Mouse (Mus musculus): ENCODE results near the gene Celf2. TPM values are rescaled to one million over a fixed set of nuclear protein-coding genes. Genes with fewer than 3 reads are reported as not detected.

Celf2 gene
- total RNA-seq, 1 experiment: 3.7 TPM

- H3K27ac ChIP-seq (ENCODE audit: insufficient read depth, low read depth, low read length, poor library complexity, severe bottlenecking): no peak overlapping the region
- H3K9ac ChIP-seq (ENCODE audit: insufficient read depth, low read depth, low read length, poor library complexity, severe bottlenecking): no peak overlapping the region
- DNase-seq (ENCODE audit: low read depth, low spot score): no peak
- in situ Hi-C loops (cut with MboI; ENCODE audit: low sequenced_read_pairs in 2 of 2, unreplicated experiment in 2 of 2): no loop called here
- no peak overlapping the region for H3K4me3 ChIP-seq (ENCODE audit: insufficient read depth in 1 of 2, low read depth in 1 of 2, low read length in 2 of 2, poor library complexity in 1 of 2, severe bottlenecking in 1 of 2)
- TF ChIP-seq ZC3H11A (IDR thresholded peaks at IDR 0.05; ENCODE audit: borderline replicate concordance, low read depth, low read length) (no peak), HCFC1 (IDR thresholded peaks at IDR 0.05; ENCODE audit: borderline replicate concordance, insufficient read depth, low read length) (no peak), CHD2 (IDR thresholded peaks at IDR 0.05; ENCODE audit: low read depth, low read length) (no peak), MAFK (IDR thresholded peaks at IDR 0.05; ENCODE audit: insufficient read depth, low read depth, low read length) (peak; percentile 76)
- no peaks in the 10 kb centered on the region for H3K36me3 ChIP-seq (ENCODE audit: control insufficient read depth, insufficient read depth, low read length, poor library complexity, severe bottlenecking)
- no peaks in the 10 kb centered on the region for H3K4me1 ChIP-seq (ENCODE audit: control insufficient read depth in 2 of 2, insufficient read depth in 2 of 2, low read length in 2 of 2, poor library complexity in 1 of 2)
- H3K9me3 ChIP-seq (ENCODE audit: control insufficient read depth, insufficient read depth, low read depth, low read length): no peaks in the 10 kb centered on the region
These were observed 769.2 kb downstream of the Celf2 start for GRCm38 (mm10) chr2:6739998-6740668.

- Histone ChIP-seq H3K4me3 (ENCODE audit: insufficient read depth in 1 of 2, low read depth in 1 of 2, low read length in 2 of 2, poor library complexity in 1 of 2, severe bottlenecking in 1 of 2) (no peak overlapping the region), H3K9ac (ENCODE audit: insufficient read depth, low read depth, low read length, poor library complexity, severe bottlenecking) (no peak overlapping the region), H3K36me3 (ENCODE audit: control insufficient read depth, insufficient read depth, low read length, poor library complexity, severe bottlenecking) (no peaks in the 10 kb centered on the region), H3K4me1 (ENCODE audit: control insufficient read depth in 2 of 2, insufficient read depth in 2 of 2, low read length in 2 of 2, poor library complexity in 1 of 2) (no peaks in the 10 kb centered on the region), H3K27ac (ENCODE audit: insufficient read depth, low read depth, low read length, poor library complexity, severe bottlenecking) (no peak overlapping the region), H3K9me3 (ENCODE audit: control insufficient read depth, insufficient read depth, low read depth, low read length) (no peaks in the 10 kb centered on the region)
- in situ Hi-C loops (cut with MboI; ENCODE audit: low sequenced_read_pairs in 2 of 2, unreplicated experiment in 2 of 2): no loop called here
- TF ChIP-seq HCFC1 (IDR thresholded peaks at IDR 0.05; ENCODE audit: borderline replicate concordance, insufficient read depth, low read length) (no peak), ZNF384 (IDR thresholded peaks at IDR 0.05; ENCODE audit: low read depth, low read length) (no peak), ZC3H11A (IDR thresholded peaks at IDR 0.05; ENCODE audit: borderline replicate concordance, low read depth, low read length) (no peak), CHD2 (IDR thresholded peaks at IDR 0.05; ENCODE audit: low read depth, low read length) (no peak), MAFK (IDR thresholded peaks at IDR 0.05; ENCODE audit: insufficient read depth, low read depth, low read length) (no peak)
- no peak for DNase-seq (ENCODE audit: low read depth, low spot score)
These were observed 777.3 kb downstream of the Celf2 start for GRCm38 (mm10) chr2:6732026-6732425.

- H3K4me3 ChIP-seq (ENCODE audit: insufficient read depth in 1 of 2, low read depth in 1 of 2, low read length in 2 of 2, poor library complexity in 1 of 2, severe bottlenecking in 1 of 2): no peak overlapping the region
- TF ChIP-seq HCFC1 (IDR thresholded peaks at IDR 0.05; ENCODE audit: borderline replicate concordance, insufficient read depth, low read length) (no peak), MAFK (IDR thresholded peaks at IDR 0.05; ENCODE audit: insufficient read depth, low read depth, low read length) (no peak), ZNF384 (IDR thresholded peaks at IDR 0.05; ENCODE audit: low read depth, low read length) (no peak), ZC3H11A (IDR thresholded peaks at IDR 0.05; ENCODE audit: borderline replicate concordance, low read depth, low read length) (no peak), CHD2 (IDR thresholded peaks at IDR 0.05; ENCODE audit: low read depth, low read length) (no peak)
- in situ Hi-C loops (cut with MboI; ENCODE audit: low sequenced_read_pairs in 2 of 2, unreplicated experiment in 2 of 2): no loop called here
- DNase-seq (ENCODE audit: low read depth, low spot score): no peak
- H3K4me1 ChIP-seq (ENCODE audit: control insufficient read depth in 2 of 2, insufficient read depth in 2 of 2, low read length in 2 of 2, poor library complexity in 1 of 2): no peaks in the 10 kb centered on the region
- H3K9me3 ChIP-seq (ENCODE audit: control insufficient read depth, insufficient read depth, low read depth, low read length): no peaks in the 10 kb centered on the region
- H3K27ac ChIP-seq (ENCODE audit: insufficient read depth, low read depth, low read length, poor library complexity, severe bottlenecking): no peak overlapping the region
- no peak overlapping the region for H3K9ac ChIP-seq (ENCODE audit: insufficient read depth, low read depth, low read length, poor library complexity, severe bottlenecking)
- no peaks in the 10 kb centered on the region for H3K36me3 ChIP-seq (ENCODE audit: control insufficient read depth, insufficient read depth, low read length, poor library complexity, severe bottlenecking)
These were observed 778.5 kb downstream of the Celf2 start for GRCm38 (mm10) chr2:6730860-6731259.

GRCm38 (mm10) chr2:6729984-6730383, 779.4 kb downstream of the Celf2 start:
- no peak overlapping the region for H3K9ac ChIP-seq (ENCODE audit: insufficient read depth, low read depth, low read length, poor library complexity, severe bottlenecking)
- H3K4me1 ChIP-seq (ENCODE audit: control insufficient read depth in 2 of 2, insufficient read depth in 2 of 2, low read length in 2 of 2, poor library complexity in 1 of 2): no peaks in the 10 kb centered on the region
- H3K4me3 ChIP-seq (ENCODE audit: insufficient read depth in 1 of 2, low read depth in 1 of 2, low read length in 2 of 2, poor library complexity in 1 of 2, severe bottlenecking in 1 of 2): no peak overlapping the region
- DNase-seq (ENCODE audit: low read depth, low spot score): no peak
- H3K9me3 ChIP-seq (ENCODE audit: control insufficient read depth, insufficient read depth, low read depth, low read length): no peaks in the 10 kb centered on the region
- TF ChIP-seq ZNF384 (IDR thresholded peaks at IDR 0.05; ENCODE audit: low read depth, low read length) (no peak), CHD2 (IDR thresholded peaks at IDR 0.05; ENCODE audit: low read depth, low read length) (no peak), HCFC1 (IDR thresholded peaks at IDR 0.05; ENCODE audit: borderline replicate concordance, insufficient read depth, low read length) (no peak), ZC3H11A (IDR thresholded peaks at IDR 0.05; ENCODE audit: borderline replicate concordance, low read depth, low read length) (no peak), MAFK (IDR thresholded peaks at IDR 0.05; ENCODE audit: insufficient read depth, low read depth, low read length) (no peak)
- no peaks in the 10 kb centered on the region for H3K36me3 ChIP-seq (ENCODE audit: control insufficient read depth, insufficient read depth, low read length, poor library complexity, severe bottlenecking)
- in situ Hi-C loops (cut with MboI; ENCODE audit: low sequenced_read_pairs in 2 of 2, unreplicated experiment in 2 of 2): no loop called here
- H3K27ac ChIP-seq (ENCODE audit: insufficient read depth, low read depth, low read length, poor library complexity, severe bottlenecking): no peak overlapping the region

Measured in ES-E14 (cell line).